Mouse (Mus musculus): Measurements from ENCODE around the gene Opa3.

DNA sequence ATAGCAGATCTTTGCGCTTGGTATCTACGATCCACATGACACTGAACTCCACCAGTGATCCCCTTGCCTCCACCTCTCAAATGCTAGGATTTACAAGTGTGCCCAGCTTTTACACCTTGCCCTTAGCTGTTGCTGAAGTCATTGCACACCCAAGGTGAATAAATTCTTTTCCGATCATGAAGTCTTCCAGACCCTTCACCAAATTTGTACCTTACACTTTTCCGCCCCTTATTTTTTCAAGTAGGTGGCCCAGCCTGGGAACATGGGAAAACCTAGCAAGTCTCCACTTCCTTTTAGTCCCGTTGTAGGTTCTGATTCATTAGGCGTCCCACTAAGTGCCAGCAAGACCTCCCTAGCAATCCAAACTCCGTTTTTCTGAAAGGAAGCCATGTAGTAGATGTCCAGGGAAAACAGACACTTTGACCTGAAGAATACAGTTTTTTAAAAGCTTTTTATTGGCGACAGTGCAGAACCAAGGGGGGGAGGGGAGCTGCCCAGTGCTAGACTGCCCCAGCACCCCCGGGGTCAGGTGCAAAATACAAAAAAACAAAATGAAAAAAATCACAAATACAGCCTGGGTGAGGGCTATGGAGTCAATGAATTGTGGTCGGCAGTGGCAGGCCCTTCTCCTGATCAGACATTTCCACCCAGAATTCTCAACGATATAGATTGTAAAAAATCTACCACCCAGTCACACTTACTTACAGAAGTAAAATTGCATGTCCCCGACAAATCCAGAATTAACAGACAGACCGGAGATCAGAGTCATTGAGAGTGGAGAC lies 74.3 kb downstream of the Opa3 start:
- TF ChIP-seq CTCF (IDR thresholded peaks at IDR 0.05; ENCODE audit: borderline replicate concordance, extremely low read depth, insufficient read depth, insufficient read length) (no peak), POLR2A (IDR thresholded peaks at IDR 0.05; ENCODE audit: borderline replicate concordance, extremely low read depth, insufficient read depth, insufficient read length, poor library complexity, severe bottlenecking) (no peak)

All from brain, embryonic 14.5 days (tissue).